Mouse (Mus musculus) erythroblast, adult 5-6 weeks (primary cell): ENCODE results near the gene Rps6ka1. TPM values are rescaled to one million over a fixed set of nuclear protein-coding genes. Genes with fewer than 3 reads are reported as not detected.

Experiments
- ATAC-seq: replicated peaks from 2 replicates; pipeline ENCODE4 v1.8.0; 2016; ENCODE audit warnings: moderate number of reproducible peaks, mild to moderate bottlenecking, moderate TSS enrichment, inconsistent platforms; ENCODE audit not compliant: poor library complexity, low FRiP score, severe bottlenecking
- total RNA-seq, 2 experiments: library from RNA; stranded (forward) in 1 of 2; stranded (reverse) in 1 of 2; fragments of 150-400 nt in 1 of 2; fragments of 200-764, 138-1000 nt in 1 of 2; gene quantifications; 2 replicates each; pipeline versions ENCODE4 v1.2.3 to v1.2.4; 2015 to 2017; ENCODE audit warnings: low replicate concordance in 2 of 2

Gene Rps6ka1
- total RNA-seq, 2 experiments from 2014 or later = 40.0 to 67.2 TPM

DNA sequence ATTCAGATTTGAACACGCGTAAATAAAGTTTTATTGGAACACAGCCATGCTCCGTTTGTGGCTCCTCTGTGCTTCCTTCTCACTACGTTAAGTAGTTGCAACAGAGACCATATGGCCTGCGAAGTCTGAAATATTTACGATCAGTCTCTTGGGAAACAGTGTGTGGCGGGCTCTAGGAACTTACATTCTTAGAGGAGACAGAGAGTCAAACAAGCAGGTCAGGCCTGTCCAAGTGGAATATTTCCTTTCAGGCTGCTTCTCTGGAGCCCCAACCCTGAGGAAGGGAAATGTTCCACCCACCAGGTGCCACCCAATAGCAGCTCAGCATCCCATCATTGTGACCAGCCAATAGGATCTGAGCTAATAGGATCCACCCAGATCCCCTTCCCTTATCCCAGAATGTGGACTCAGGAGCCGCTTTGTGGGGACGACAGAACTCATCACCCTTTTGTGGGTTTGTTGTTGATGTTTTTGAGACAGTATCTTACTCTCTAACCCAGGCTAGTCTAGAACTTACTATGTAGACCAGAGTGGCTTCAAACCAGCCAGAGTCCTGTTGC lies 11.7 kb upstream of the Rps6ka1 start:
- ATAC-seq = no peak

DNA sequence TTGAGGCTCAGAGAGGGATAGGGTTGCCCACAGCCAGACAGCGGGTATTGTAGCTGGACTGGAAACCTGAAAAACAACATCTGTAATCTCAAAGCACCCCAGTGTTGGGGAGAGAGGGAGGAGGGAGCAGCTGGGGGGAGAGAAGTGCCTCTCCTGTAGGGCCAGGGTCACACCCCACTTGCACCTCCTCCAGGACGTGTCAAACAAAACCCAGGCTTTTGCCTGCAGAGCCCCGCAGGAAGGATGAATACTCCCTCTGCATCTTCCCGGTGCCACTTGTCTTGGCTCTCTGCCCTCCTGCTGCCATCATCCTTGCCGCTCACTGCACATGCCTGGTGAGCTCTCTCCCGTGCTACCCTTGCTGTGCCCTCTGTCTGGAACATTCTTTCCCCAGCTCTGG lies 10.6 kb upstream of the Rps6ka1 start:
- no peak for ATAC-seq

- no peak for ATAC-seq
These were observed 9.9 kb upstream of the Rps6ka1 start for GRCm38 (mm10) chr4:133897431-133897891.

DNA sequence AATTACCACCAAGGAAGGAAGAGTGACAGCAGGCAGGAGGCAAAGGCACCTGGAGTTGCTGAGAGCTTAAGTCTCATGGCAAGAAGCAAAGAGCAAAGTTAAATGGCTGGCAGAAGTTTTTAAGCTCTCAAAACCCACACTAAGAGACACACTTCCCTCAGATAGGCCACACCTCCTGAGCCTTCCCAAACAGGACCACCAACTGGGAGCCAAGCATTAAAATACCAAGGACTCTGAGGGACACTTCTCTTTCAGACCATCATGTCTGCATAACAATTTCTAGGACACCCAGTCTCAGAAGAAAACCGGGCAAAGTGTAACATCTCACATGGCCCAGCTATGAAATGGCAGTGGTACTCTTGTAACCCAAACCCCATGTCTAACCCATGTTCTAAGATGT lies 9.4 kb upstream of the Rps6ka1 start:
- no peak for ATAC-seq

GRCm38 (mm10) chr4:133896002-133896401 lies 8.4 kb upstream of the Rps6ka1 start:
- no peak for ATAC-seq

DNA sequence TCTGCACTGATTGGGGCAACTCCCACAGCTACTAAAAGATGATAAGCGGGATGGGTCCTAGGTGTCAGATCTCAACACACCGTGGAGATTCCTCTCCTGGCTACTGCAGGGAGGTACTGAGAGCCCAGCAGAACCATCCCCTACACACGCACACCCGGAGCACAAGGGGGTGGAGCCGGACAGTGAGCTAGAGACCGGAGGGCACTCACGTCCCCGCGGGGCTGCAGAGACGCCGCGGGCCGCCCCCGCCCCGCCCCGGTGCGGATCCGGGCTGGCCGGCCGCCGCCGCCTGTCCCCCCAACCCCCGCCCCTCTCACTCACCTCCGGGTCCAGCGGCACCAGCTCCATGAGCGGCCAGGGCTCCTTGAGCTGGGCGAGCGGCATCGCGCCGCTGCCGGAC lies 348 bp downstream of the Rps6ka1 start:
- ATAC-seq = no peak

- no peak for ATAC-seq
These were observed 1.6 kb downstream of the Rps6ka1 start for GRCm38 (mm10) chr4:133885991-133886501.

DNA sequence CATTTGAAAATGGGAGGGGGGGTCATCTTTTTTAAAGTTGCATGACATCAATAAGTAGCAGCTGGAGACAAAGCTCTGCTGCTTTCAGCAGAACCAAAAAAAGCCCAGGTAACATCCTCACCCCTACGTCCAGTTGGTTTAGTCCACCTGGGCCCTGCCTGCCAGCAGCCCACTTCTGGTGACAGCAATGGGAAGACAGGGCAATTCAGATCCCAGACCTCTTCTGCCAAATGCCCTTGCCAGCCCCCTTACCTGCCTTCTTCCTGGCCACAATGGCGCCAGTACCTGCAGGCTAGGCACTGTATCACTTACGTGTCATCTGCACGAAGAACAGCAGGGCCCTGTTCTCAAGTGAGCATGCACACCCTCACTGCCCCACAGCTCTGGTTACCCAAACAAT lies 2.3 kb downstream of the Rps6ka1 start:
- ATAC-seq = no peak

DNA sequence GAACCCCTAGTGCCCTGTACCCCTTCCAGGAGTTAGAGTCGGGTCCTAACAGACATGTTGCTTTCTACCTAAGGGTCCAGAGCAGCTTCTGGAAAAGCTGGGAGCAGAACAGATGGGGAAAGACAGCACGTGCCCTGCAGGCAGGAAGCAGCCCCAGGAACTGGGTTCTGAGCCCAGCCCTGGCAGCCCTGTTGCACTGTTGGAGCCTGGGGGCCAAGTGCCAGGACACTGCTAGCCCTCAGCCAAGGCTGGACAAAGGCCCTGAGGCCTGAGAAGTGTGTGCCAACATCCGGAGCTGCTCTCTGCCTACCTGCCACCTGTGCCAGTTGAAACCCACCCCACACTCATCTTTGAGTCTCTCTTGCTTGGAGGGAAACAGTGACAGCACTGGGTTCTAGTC lies 2.7 kb downstream of the Rps6ka1 start:
- no peak for ATAC-seq

DNA sequence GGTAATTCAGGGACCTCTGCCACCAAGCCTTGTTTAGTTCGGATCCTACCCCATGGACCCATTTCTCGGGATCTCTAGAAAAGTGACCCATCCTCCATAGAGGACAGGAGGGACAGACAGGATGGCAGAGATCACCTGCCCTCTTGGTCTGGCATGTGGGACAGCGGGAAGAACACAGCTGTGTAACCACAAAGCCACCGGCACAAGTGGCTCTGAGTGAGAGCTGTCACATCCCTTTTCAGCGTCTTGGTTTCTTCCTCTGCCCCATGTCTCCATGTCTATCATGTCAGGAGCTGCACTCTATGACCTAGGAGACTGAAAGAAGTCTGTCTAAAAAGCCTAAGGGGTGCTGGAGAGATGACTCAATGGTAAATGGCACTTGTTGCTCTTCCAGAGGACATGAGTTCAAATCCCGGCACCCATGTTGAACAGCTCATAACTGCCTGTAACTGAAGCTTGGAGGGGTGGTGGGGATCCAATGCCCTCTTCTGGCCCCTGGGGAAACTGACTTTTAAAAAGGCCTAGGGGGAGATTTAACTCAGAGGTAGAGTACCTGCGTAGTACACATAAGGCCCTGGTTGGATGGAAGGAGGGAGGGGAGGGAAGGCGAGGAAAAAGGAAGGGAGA lies 3.4 kb downstream of the Rps6ka1 start:
- no peak for ATAC-seq

DNA sequence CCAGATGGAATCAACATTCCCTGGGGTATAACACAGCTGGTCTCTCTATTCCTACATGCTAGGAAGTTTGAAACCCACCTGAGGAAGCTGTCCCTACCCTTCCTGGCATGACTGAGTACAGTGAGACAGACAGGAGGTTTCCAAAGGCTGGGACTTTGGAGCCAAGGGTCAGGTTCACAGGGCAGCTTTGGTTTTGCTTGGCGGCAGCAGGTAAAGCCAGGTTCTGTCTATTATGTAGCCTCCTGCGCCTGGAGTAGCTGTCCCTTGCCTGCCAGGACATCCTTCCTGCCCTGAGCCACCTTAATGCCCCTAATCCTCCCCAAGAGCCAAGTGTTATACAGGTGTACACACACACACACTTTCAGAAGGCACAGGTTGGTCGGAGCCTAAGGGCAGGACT lies 5.7 kb downstream of the Rps6ka1 start:
- no peak for ATAC-seq

GRCm38 (mm10) chr4:133881399-133881798 lies 6.2 kb downstream of the Rps6ka1 start:
- ATAC-seq = no peak

DNA sequence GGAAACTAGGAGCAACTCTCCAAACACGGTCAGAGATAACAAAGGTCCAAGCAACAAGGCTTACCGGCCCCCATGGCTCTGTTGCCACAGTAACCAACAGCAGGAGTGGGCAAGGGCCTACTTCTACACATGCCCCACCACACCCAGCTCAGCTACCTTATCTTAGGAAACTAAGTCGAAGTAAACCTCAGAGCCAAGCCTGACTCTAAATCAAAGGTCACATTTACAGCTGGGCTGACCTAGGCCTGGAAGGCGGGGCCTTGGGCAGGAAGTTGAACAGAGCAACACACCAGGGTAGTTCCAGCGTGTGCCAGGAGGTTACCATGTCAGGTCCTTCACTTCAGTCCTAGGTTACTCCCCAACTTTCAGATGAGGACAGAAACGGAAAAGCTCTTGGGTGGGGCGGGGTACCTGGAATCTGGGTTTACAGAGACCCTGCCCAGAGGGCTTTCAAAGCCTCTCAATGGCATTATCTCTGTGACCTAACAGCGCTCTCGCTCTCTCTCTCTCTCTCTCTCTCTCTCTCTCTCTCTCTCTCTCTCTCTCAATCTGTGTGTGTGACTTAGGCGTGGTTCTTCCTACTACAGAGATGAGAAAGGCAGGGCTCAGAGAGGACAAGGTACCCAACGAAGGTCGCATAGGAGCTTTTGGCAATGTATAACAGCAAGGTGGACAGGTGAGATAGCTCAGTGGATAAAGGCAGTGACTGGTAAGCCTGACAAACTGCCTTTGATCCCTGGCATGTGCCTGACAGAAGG lies 8.3 kb downstream of the Rps6ka1 start:
- no peak for ATAC-seq

GRCm38 (mm10) chr4:133877850-133878755 lies 9.5 kb downstream of the Rps6ka1 start:
- ATAC-seq = 0 out of 2 replicates have a peak, but pooled peaks have one; percentile 23

DNA sequence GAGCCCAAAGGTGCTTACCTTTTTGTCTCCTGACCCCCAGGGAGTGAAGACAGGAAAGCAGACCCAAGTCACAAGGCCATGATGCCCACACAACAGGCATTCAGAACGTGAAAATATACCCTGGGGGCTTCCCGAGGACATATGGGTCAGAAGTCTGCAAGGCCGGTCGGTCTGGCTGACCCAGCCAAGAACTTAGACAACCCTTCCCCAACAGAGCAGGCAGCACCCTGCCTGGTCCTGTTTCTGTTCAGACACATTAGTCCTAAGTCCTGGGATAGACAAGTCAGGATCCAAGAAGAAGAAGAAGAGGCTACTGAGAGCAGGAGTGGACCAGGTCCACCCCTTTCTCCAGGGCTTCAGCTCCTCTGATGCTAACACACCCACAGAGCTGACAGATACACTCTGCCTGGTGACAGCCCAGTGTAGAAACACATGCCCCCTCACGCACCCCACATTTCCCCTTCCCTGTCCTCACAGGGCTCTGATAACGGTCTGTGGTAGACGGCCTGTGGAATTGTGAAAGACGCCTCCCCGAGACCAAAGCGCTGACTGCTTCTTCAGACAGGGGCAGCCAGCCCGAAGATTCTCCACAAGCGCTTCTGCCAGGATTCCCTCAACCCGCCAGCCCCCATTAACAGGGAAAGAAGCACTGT lies 12.6 kb downstream of the Rps6ka1 start:
- no peak for ATAC-seq

DNA sequence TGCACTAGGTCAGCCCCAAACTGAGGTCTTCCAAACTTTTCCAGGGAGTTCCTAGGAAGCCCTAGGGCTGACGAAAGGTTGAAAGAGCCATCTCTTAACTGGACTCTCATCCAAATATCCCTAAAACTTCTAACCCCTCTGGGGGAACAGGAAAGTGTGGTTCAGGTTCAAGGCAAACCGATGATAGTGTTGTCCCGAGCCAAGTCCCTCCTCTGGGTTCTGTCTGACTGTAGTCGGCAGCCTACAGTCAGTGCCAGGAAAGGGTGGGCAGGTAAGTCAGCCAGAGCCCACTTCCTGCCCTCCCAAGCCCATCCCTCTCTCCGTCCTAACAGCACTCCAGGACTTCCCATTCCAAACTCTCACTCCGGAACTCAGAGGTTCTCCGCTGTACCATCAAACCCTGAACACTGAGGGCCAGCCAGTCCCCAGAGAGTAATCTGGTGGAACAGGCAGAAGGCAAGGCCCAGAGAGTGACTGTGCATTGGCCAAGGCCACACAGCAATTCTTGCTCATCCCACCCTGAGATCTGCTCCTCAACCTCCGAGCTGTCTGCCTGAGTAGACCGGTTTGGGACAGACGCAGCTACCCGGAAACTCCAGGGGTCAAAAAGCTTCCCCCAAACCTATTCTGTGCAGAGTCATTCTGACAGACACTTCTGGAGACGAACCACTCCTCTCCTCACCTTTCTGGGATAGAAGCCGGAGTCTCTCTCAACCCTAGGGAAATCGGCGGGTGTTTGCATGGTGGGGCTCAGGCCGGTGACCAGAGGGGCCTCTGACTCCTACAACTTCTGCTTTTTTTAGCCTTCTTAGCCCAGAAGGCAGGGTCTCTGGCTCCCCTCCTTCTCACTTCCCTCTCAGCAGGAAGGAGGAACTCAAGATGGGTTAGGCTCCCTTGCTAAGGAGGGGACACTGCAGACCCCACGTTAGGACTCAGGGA lies 13.4 kb downstream of the Rps6ka1 start:
- ATAC-seq = peak; percentile 68

DNA sequence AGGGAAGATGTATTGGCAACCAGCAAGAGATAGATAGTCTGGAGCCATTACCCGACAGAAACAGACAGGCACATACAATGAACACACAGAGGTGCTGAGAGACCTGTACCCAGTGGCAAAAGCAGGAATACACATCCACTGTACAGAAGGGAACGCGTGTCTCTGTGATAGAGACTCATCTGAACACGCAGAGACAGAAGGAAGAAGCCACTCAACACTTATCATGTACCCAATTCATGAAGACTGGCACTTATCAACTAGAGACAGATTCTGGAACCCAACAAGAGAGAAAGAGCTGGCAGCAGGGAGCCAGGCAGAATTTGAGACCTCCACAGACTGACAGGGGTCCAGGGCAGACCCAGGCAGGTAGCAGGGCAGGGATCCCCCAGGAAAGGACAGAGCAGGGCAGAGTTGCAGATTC lies 14.2 kb downstream of the Rps6ka1 start:
- peak; percentile 51 for ATAC-seq

GRCm38 (mm10) chr4:133872812-133873300 lies 14.7 kb downstream of the Rps6ka1 start:
- ATAC-seq = peak; percentile 71
